Mouse (Mus musculus) adrenal gland (tissue): Measurements from ENCODE around the gene Kctd19.

ENCODE experiments used
- intact Hi-C: fragments of 180-260 bp; cut with DNase I; formaldehyde crosslinking; loops from one replicate; pipeline ENCODE4 v1.15.1; 2025
- long read RNA-seq, 2 experiments: library from polyadenylated mRNA; unstranded; transcript quantifications; one replicate each; pipeline ENCODE4 v2.0.0; 2020; ENCODE audit warnings: borderline replicate concordance in 1 of 2; ENCODE audit not compliant: insufficient replicate concordance in 1 of 2

Gene Kctd19
- long read RNA-seq, experiment 1 = 0 reads
- long read RNA-seq, experiment 2 = 0 reads

- intact Hi-C loops = no loop called here
Measured at GRCm38 (mm10) chr8:105413391-105413790, at the start of gene Kctd19, which contains the start of gene Lrrc36. Gene Kctd19, minus strand, starts transcription at chr8:105413502. Gene Lrrc36, plus strand, starts transcription at chr8:105413571.

GRCm38 (mm10) chr8:105461085-105461803, 47.9 kb upstream of the Kctd19 start:
- intact Hi-C loops = no loop called here

GRCm38 (mm10) chr8:105455218-105455617, 41.9 kb upstream of the Kctd19 start:
- intact Hi-C loops = no loop called here

GRCm38 (mm10) chr8:105454088-105454487, 40.8 kb upstream of the Kctd19 start:
- intact Hi-C loops = no loop called here

- intact Hi-C loops = no loop called here
Measured at GRCm38 (mm10) chr8:105453296-105453695, 40.0 kb upstream of the Kctd19 start.

GRCm38 (mm10) chr8:105451903-105452603, 38.8 kb upstream of the Kctd19 start:
- intact Hi-C loops = no loop called here

- intact Hi-C loops = no loop called here
Measured at GRCm38 (mm10) chr8:105450977-105451376, 37.7 kb upstream of the Kctd19 start.

- intact Hi-C loops = no loop called here
Measured at GRCm38 (mm10) chr8:105448596-105448995, 35.3 kb upstream of the Kctd19 start.

- intact Hi-C loops = no loop called here
Measured at GRCm38 (mm10) chr8:105448188-105448587, 34.9 kb upstream of the Kctd19 start.

- intact Hi-C loops = no loop called here
Measured at GRCm38 (mm10) chr8:105446127-105446552, 32.8 kb upstream of the Kctd19 start.

- intact Hi-C loops = no loop called here
Measured at GRCm38 (mm10) chr8:105445296-105446126, 32.2 kb upstream of the Kctd19 start.

GRCm38 (mm10) chr8:105442661-105443060, 29.4 kb upstream of the Kctd19 start:
- intact Hi-C loops = loop anchor here (5.0 kb wide), 1 partner anchor 35 kb away; no protein-coding TSS in a partner anchor

- intact Hi-C loops = loop anchor here (5.0 kb wide), 1 partner anchor 36 kb away; no protein-coding TSS in a partner anchor
Measured at GRCm38 (mm10) chr8:105441433-105441832, 28.1 kb upstream of the Kctd19 start.

- intact Hi-C loops = no loop called here
Measured at GRCm38 (mm10) chr8:105438865-105439264, 25.6 kb upstream of the Kctd19 start.

GRCm38 (mm10) chr8:105437078-105437748, 23.9 kb upstream of the Kctd19 start:
- intact Hi-C loops = no loop called here

- intact Hi-C loops = no loop called here
Measured at GRCm38 (mm10) chr8:105436218-105436617, 22.9 kb upstream of the Kctd19 start.

- intact Hi-C loops = no loop called here
Measured at GRCm38 (mm10) chr8:105434136-105434535, 20.8 kb upstream of the Kctd19 start.

GRCm38 (mm10) chr8:105433511-105433910, 20.2 kb upstream of the Kctd19 start:
- intact Hi-C loops = no loop called here

- intact Hi-C loops = no loop called here
Measured at GRCm38 (mm10) chr8:105433021-105433420, 19.7 kb upstream of the Kctd19 start.

- intact Hi-C loops = no loop called here
Measured at GRCm38 (mm10) chr8:105431743-105432515, 18.6 kb upstream of the Kctd19 start.
